Mouse (Mus musculus): ENCODE measurements at regions not wholly inside any gene's neighbourhood (a gene's known extent, or its start where the extent isn't known, plus 50 kb on each side); places are given as distances from the start of the nearest gene placed in this dataset.
A peak's percentile ranks its signal among the peaks of the same experiment; 100 is the strongest.

DNA sequence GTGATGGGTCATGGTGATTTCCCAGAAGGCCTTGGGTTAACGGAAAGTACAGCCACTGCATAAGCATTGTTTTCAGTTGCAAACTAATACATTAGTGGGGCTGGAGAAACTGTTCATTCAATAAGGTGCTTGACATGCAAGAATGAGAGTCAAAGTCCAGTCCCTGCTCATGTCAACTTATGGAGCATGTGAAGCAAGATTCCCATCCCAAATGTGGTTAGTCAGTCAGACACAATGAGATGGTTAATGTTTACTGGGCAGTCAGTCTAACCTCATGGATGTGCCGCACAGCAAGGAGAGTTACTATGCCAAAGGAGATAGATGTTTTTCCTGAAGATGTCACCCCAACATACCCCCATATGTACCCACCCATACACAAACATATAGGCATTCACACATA lies 993.8 kb upstream of the Jmjd1c start:
- DNase-seq, result no peak

DNA sequence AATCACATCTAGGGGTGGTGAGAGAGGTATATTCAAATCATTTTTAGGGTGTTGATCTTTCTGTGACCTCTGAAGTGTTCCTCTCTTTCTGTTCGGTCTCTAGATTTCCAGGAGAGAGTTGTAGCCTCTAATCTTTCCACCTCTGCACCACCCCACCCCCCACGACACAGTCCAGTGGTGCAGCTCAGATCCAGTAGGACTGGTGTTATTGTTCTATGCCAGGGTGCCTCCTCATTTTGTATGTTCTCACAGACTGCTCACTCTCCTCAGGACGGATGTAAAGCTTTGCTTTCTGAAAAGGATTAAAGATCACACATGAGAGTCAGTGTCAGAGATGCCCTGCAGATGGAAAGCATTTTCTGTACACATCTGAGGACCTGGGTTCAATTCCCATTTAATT lies 964.6 kb upstream of the Jmjd1c start:
- DNase-seq, result no peak

DNA sequence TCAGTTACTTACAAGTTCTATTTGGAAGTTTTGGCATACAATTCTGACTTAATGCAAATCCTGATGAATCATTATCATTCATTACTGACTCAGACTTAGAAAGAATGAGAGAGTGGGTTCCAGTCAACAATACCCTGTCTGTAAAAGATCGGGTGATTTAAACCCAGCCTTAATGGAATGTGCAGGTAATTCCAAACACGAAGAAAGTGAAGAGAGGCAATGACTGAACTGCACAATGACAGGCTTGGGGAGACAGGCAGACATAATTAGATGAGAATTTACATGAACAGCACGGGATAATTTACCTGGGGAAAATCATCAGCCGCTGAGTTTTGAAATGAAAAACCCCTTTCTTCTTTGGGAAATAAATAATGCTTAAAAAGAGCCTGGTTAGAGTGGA lies 963.9 kb upstream of the Jmjd1c start:
- DNase-seq, result no peak

DNA sequence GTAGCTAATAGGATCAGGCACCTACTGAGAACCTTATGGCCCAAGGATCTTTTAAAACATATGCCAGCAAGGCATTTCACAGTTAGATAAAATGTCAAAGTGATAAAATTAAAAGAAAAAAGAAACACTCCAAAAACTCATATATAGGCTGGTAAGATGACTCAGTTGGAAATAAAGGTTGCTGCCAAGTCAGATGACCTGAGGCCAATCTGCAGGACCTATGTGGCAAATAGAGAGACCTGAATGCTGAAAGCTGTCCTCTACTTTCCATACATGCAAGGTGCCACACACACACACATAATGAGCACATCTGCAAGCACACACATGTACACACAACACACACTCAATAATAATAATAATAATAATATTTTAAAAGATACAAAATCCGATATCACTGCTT lies 953.5 kb upstream of the Jmjd1c start:
- DNase-seq, result no peak

DNA sequence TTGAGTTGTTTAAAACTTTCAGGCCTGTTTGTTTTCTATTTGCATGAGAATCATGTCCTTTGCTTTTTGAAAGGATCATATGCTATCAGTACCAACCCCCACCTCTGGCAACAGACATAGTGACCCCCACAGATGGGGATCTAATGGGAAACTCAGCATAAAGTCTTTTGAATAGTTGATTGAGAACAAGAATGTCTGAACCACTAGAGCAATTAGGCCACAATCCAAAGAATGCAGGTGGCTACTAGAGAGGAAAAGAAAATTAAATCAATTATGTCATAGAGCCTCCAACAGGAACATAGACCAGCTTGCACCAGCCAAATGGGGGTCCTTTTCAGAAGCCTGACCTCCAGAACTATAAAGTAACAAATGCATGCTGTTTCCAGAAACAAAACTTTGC lies 953.0 kb upstream of the Jmjd1c start:
- no peak for DNase-seq

DNA sequence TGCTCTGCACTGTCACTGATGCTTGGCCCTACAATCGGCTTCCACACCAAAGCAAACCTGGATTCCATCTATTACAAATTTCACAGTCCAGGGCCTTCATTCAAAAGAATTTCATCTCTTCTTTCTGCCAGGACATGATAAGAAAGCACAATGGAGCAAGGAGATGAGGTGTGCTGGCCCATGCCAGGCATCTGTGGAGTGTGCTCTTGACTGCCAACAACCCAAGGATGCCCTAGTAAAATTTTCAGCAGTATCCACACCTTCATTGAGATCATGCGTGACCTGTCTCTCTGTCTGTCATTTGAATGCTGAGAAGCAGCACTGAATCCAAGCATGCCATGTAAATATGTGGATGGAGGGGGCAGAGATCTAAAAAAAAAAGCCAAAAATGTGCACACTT lies 945.0 kb upstream of the Jmjd1c start:
- no peak for DNase-seq

DNA sequence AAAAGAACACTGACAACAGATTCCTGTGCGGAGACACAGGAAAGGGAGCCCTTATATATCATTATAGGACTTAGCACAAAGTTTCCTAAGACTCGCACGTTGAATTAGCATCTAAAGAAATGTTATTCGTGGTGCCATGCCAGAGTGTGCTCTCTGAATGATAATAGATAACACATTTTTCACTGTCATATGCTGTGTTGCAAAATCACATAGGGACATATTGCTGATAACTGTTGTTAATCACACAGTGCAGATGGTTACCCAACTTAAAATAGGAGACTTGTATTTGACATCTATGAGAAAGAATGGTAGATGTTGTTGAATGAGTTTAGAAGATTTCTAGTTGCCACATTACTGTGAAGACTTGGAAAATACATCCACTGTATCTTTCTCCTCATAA lies 943.1 kb upstream of the Jmjd1c start:
- DNase-seq, result no peak

DNA sequence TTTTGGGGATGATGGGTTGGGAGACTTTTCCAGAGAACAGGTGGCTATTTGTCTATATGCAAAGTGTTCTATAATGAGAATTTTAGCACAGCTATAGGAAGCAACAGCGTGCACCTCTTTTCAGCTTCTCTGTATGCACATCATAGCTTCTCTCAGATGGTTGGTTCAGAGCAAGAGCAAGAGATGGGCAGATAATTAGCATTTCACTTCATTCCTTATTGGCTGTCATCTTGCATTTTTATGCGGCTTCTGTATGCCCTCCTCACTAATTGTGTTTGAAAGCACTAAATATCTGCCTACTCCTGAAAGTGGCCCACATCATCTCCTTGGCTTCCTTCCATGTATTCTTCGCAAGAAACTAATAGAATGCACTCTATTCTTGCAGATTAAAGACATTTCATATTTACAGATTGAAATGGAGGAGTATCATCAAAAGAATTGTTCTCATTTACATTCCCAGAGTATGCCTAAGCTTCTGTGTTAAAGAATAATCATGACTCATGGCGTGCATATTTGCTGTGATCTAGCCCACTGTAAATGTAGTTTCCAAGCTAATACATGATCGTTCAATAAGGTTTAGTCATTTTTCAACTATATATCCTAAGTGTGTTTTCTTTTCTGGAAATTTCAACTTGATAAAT lies 934.9 kb upstream of the Jmjd1c start:
- DNase-seq, result no peak

DNA sequence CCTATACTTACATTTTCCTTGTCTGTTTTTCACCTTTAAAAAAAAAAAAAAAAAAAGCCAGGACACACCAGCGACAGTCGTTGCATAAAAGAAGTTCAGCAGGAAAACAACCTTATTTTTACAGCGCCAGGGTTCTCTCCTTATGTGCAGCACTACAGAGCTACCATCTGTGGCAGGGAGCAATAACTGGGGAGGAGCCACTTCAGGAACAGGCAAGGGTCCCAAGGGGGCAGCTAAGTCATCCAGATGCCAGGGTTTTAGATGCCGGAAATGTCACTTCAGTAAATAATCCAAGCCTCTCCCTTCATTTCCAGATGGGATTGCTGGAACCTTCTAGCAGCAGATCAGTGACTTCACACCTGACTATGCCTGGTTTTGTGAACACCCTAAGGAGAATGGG lies 923.1 kb upstream of the Jmjd1c start:
- DNase-seq, result no peak

DNA sequence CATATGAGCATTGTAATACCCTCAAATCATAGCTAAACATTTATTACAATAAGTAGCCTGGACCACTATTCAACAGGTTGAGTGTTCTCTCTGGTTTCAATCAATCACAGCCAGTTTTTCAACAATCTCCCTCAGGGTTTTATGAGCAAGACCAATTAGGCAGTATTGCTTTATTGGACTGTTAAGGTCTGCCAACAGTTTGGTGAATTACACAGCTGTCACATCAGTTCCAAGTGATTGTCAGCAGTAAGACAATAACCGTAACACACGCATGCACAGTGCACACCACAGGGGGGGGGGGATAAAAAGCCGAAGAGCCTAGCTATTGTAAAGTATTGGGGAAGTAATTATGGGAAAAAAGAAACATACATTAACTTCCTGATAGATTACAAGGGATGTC lies 918.6 kb upstream of the Jmjd1c start:
- DNase-seq, result no peak

DNA sequence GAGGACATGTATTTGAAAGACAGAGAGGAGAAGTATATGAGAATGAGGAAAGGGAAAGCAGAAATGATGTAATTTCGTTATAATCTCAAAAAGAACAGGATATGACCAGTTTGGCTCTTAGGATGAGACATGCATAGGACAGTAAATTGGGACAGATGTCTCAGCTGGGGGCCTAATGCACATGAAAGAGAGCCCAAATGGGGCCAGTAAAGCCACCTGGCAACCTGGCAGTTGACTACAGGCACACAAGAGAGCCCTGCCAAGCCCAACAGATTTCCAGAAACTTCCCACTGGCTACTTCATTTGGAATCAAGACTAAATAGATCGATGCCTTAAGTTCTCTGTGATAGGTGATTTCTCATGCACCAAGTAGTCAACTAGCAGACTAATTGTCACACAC lies 914.7 kb upstream of the Jmjd1c start:
- peak; percentile 97 for DNase-seq

DNA sequence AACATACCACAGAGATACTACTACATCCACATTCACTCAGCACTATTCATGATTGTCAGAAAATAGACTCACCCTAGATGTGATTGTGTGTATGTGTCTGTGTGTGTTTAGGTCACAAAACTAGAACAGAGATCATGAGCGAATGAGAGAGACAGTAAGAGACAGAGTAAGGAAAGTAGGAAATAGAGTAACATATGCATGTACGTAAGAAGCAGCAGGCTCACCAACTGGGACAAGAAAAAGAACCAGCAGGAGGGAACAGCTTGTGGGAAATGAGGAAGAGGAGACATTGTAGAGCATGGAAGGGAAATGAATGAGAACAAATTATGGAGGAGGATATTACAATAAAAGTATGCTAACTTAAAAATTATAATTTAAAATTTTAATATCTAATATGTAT lies 912.9 kb upstream of the Jmjd1c start:
- peak; percentile 39 for DNase-seq

DNA sequence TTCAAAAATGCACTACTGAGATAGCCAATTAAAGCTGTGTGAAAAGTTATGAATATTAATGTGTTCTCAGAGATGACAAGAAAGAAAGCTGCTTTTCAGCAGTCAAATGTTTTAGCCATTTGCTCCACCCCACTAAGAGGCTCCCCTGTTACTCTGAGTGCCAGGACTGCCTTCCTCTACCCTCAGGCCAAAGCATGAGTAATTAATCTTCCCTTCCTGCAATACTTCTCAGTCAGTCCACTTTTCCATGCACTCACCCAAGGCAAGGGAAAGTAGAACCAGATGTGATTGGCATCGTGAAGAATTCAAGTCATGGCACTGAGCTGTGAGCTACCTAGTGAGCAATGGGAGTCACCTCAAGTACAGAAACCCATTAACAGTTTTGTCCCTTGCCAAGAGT lies 908.9 kb upstream of the Jmjd1c start:
- no peak for DNase-seq

DNA sequence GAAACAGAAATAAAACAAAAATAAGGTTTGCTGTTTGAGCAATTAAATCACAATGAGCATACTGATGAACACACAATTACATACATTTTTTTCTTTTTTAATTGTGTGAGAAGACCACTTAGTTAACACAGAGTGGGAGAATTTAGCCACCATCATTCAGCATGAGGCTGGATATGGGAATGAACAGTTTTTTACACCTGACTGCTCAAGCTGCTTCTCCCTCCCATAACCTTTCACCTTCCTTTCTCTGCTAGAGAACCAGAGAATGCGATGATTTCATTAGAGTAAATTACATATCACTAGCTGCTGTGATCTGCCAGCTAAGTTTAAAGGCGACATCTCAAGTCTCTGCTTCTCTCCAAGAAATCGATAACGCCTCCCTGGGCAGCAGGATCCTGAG lies 894.8 kb upstream of the Jmjd1c start:
- DNase-seq, result no peak

DNA sequence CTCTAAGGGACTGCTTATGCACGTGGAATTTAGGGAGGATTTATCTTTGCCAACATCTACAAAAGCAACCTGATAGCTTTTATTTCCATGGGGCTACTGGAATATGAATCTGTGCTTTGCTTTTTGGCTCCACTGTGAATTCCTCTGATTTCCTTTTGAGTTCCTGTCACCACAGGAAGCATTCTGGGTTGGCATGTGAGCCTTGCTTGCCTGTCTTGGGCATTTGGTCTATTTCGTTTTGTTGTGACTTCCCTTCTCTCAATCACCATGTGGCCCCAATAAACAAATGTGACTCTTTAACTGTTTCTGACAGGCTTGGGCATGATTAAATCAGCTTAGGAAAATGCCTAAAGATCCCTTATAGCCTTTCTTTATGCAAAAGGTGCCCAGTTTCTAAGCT lies 867.8 kb upstream of the Jmjd1c start:
- peak; percentile 76 for DNase-seq

DNA sequence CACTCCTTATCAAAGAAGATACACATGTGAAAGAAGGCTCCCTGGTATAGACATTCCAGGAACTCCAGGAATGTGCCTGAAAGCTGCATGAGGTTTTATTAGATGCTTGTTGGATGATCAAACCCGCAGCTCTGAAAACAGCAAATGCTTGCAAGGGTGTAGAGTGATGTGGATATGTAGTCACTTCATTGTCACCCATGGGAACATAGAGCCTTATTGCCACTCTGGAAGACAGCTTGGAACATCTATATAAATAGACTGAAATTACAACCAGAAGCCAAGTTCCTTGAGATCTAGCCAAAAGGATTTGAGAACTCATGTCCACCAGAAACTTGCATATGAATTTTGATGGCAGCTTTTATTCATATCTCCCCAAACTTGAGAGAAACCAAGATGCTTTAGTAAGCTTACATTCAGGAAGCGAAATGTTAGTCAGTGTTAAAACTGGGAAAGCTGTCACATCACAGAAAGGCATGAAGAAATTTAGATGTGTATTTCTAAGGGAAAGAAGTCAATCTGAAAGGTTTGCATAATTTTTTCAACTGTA lies 861.5 kb upstream of the Jmjd1c start:
- DNase-seq, result no peak

DNA sequence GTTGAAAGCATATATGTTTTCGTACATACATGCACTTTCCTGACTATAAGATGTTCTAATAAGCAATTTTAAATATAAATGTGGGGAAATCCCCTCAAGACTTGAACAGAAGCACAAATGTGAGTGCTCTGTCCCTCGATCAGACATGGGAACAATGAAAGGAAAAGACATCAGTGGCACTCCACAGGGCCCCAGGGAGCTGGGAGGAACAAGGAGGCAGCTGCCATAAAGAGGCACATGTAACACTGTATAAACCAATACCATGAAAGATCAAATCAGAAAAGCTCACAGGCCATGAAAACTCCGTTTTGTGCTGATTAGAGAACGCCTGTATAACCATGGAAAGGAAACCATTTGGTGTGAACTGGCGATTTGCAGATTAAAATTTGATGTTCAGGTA lies 839.5 kb upstream of the Jmjd1c start:
- DNase-seq, result no peak

DNA sequence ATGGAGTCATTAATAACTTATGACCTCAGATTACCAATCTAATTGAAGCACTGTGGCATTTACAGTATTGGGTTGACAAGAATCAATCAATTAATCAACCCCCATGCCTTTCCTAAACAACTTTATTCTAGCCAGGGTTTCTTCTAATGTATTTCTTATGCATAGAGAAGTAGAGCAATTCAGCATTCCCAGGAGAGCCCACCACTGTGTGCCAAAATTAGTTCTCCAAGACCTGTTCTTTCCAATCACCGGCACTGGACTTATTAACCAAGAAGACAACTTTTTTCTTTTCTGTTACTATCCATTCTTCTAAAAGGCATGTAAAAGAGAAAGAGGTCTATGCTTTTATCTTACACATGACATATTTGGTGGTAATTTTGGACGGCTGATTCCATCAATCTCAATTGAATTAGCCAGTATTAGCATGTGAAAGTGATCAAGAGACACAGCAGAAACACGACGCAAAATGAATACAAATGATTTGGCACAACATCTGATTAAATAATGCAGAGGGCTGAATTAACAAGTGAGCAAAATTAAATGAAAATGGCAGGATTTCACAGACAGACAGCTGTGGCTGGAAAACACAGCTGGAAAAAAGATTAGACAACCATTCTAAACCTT lies 825.2 kb upstream of the Jmjd1c start:
- no peak for DNase-seq

DNA sequence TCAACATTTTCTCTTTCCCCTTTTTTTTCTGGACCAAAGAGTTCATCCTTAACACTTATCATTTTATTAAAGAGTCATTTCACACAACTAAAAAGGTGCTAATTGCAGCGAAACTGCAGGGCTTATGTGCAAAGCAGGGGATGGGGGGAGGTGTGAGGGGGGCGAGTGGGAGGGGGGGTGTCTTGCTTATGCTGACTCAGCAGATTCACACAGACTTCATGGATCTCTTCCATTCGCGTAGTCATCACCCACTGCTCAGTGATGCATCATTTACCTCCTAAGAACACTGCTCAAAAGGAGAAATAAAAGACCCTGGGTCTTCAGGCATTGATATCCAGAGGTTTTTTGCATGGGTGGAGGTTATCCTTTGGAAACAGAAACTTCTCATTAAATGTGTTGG lies 800.3 kb upstream of the Jmjd1c start:
- no peak for DNase-seq

DNA sequence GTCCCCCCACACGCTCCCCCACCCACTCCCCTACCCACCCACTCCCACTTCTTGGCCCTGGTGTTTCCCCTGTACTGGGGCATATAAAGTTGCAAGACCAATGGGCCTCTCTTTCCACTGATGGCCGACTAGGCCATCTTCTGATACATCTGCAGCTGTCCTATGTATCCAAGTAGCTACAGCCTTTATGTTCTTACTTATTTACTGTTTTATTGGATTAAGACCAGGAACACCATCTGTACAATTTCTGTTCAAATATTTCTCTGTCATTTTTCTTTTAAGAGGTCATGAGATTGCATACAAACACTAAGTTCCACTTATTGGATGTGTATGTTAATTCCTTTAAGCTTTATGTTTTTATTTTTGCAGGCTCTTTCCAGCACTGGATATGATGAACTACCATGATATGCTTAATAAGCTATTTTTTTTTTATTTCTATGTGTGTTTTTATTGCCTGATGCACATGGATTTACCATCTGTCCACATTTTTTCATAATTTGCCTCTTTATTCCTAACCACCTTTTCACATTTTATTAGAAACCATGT lies 792.6 kb upstream of the Jmjd1c start:
- DNase-seq, result no peak

DNA sequence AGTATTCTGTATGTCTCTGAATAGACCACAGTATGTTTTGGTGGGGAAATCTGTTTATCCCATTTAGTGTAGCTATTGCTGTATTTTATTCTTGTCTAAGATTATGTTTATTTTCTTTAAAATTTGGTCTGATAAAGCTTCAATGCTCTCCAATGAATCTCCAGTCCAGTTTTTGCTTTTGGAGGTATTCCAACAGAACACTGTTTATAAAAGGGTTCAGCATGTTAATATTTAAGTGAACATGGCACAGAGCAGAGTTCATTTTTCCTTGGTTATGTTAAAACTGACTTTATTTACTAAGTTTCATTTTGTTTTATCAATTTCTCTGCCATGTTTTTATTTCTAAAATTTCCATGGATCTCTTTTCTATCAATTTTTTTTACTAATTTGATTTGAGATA lies 791.0 kb upstream of the Jmjd1c start:
- no peak for DNase-seq

DNA sequence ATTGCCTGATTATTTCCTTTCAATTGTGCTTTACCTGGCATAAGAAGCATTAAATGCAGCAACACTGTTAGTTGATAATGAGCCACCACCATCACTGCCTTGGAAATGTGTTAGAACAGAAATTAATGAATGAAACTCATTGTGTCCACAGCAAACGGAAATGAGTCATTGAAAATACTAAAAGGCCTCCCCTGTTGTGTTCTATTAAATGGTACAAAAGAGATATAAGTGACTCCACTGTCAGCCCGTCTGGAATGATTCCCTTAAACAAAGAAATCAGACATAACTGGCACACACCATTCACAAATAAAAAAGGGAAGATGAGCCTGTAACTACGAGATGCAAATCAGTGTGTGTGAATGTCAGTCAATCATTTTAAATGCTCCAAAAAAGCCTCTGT lies 764.8 kb upstream of the Jmjd1c start:
- DNase-seq, result no peak

DNA sequence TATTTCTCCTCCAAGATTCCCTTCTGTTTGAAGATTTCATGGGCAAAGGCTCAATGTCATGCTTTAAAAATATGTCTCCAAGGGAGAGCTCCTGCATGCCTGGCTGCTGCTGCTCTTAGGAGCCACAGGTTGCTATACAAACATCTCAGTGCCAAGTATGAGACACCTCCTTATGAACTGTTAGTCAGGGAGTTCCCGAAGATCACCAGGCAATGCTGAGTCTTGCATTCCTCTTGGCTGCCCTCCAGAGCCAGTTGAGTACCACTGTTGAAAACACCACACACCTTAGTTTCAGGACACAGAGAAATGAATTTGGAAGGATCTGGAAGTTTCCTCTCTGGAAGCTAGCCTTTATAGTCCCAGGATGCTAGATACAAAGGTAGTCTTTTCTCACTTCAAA lies 757.9 kb upstream of the Jmjd1c start:
- DNase-seq, result no peak

DNA sequence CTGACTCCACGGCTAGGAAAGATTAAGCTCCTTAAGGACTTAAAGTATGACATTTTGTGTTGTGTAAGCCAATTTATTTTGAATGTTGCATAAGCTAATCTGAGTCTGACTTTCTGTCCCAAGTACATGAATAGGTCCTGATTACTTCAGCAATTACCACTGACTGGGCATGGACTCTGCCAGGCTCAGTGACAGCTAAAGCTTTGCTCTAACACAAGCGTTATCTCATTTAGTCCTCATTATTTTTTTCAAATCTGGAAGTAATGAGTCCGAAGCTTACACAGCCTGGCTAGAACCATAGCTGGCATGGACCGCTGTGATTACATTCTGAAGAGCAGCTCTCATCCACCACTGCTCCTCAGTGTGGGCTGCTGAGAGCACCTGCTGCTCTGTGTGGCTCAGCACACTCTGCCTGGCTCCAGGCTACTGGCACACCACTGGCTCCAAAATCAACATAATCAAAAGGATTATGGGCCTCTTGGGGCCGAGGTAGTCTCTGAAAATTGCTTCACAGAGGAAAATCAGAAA lies 753.0 kb upstream of the Jmjd1c start:
- DNase-seq, result peak; percentile 19

DNA sequence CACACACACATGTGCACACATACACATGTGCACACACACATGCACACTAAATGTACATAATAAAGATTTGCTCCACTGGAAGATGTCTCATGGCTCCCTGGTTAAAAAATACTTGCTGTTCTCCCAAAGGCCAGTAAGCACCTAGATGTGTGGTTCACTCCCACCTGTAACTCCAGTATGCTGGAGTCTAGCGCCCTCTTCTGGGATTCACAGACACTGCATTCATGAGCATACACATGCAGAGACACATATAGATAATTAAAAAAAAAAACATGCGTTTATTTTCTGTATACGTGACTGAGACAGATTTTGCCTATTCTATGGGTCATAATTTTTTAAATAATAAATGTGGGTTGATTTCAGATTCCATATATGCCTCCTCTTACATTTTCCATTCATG lies 747.5 kb upstream of the Jmjd1c start:
- no peak for DNase-seq
